Mouse (Mus musculus) heart, adult 2 months (tissue): ENCODE measurements around the gene Nf2. TPM values are rescaled to one million over a fixed set of nuclear protein-coding genes. Genes with fewer than 3 reads are reported as not detected.

ENCODE experiments used
- DNase-seq, 2 experiments: peaks; one replicate each; pipeline ENCODE4 v3.0.0; 2021
- H3K27ac ChIP-seq: fragments of 200-600 bp; 2 replicates; pipeline ENCODE4 v1.8.1; 2022
- H3K27me3 ChIP-seq: fragments of 200-500 bp; 2 replicates; pipeline ENCODE4 v1.6.1; 2012; ENCODE audit warnings: mild to moderate bottlenecking, low read length, inconsistent platforms, mixed read lengths; ENCODE audit not compliant: control insufficient read depth, insufficient read depth
- H3K36me3 ChIP-seq: fragments of 200-500 bp; 2 replicates; pipeline ENCODE4 v1.6.1; 2012; ENCODE audit warnings: low read length, inconsistent platforms; ENCODE audit not compliant: control insufficient read depth, insufficient read depth
- H3K4me1 ChIP-seq: fragments of 200-500 bp; 2 replicates; pipeline ENCODE4 v1.6.1; 2011; ENCODE audit warnings: low read length; ENCODE audit not compliant: control insufficient read depth, insufficient read depth
- H3K4me3 ChIP-seq: fragments of 200-600 bp; 2 replicates; pipeline ENCODE4 v1.8.1; 2022
- H3K79me2 ChIP-seq: fragments of 200-500 bp; replicated peaks from 2 replicates; pipeline ENCODE4 v1.6.1; 2012; ENCODE audit warnings: mild to moderate bottlenecking, inconsistent platforms, low read length, moderate library complexity, mixed read lengths; ENCODE audit not compliant: control insufficient read depth, insufficient read depth
- H3K9ac ChIP-seq: fragments of 200-500 bp; 2 replicates; pipeline ENCODE4 v1.6.1; 2012; ENCODE audit warnings: low read depth, mild to moderate bottlenecking, control low read depth, inconsistent platforms, low read length, mixed read lengths
- CTCF ChIP-seq: fragments of 200-600 bp; IDR thresholded peaks from 2 replicates; pipeline ENCODE4 v1.8.1; 2022; ENCODE audit warnings: antibody characterized with exemption, mild to moderate bottlenecking, moderate library complexity
- EP300 ChIP-seq: fragments of 200-500 bp; IDR thresholded peaks from 2 replicates; pipeline ENCODE4 v1.6.1; 2011; ENCODE audit warnings: low read depth, low read length, control low read depth; ENCODE audit not compliant: insufficient read depth
- POLR2A ChIP-seq: fragments of 200-500 bp; IDR thresholded peaks from 2 replicates; pipeline ENCODE4 v1.6.1; 2011; ENCODE audit warnings: mild to moderate bottlenecking, low read depth, low read length, control low read depth; ENCODE audit not compliant: insufficient read depth
- WGBS: fragments of 180-500 bp; shearing (Covaris S2); methylation state at CpG from one replicate; pipeline ENCODE4 v1.1.7; 2018; 5-methylcytosine and 5-hydroxymethylcytosine counted together
- intact Hi-C: fragments of 180-260 bp; cut with DNase I; formaldehyde crosslinking; loops from one replicate; pipeline ENCODE4 v1.15.1; 2025
- polyA plus RNA-seq: library from polyadenylated mRNA; depleted of rRNA; stranded (reverse); fragments of >200 nt; gene quantifications from 2 replicates; pipeline ENCODE4 v1.2.3, GENCODE M21; 2012
- total RNA-seq, 2 experiments: library from RNA; stranded (reverse); gene quantifications; 2 replicates each; pipeline ENCODE4 v1.2.3; 2021

Nf2 gene
- total and polyA plus RNA-seq, 3 experiments, result 57.1 to 85.0 (median 77.1) TPM

- no peak for DNase-seq
- no peaks in the 10 kb centered on the region for H3K36me3 ChIP-seq
- H3K79me2 ChIP-seq, result no peaks in the 10 kb centered on the region
- H3K9ac ChIP-seq, result no peak overlapping the region
- 63% methylated on average over 6 of the region's 6 CpGs for WGBS
- no peak overlapping the region for H3K27ac ChIP-seq
- intact Hi-C loops, result no loop called here
- TF ChIP-seq EP300 (no peak), CTCF (no peak), POLR2A (no peak)
- no peak overlapping the region for H3K4me3 ChIP-seq
- H3K27me3 ChIP-seq, result peaks cover 21% of the 10 kb centered on the region
- H3K4me1 ChIP-seq, result no peaks in the 10 kb centered on the region
Observed at GRCm38 (mm10) chr11:4744691-4745090, 104.6 kb downstream of the Nf2 start.

GRCm38 (mm10) chr11:4740785-4741184 lies 108.6 kb downstream of the Nf2 start:
- Histone ChIP-seq H3K27me3 (peaks cover 9% of the 10 kb centered on the region), H3K79me2 (no peaks in the 10 kb centered on the region), H3K27ac (no peak overlapping the region), H3K4me3 (no peak overlapping the region), H3K9ac (no peak overlapping the region), H3K4me1 (no peaks in the 10 kb centered on the region), H3K36me3 (no peaks in the 10 kb centered on the region)
- no peak for DNase-seq
- WGBS, result 39% methylated on average over 5 of the region's 5 CpGs
- TF ChIP-seq EP300, result no peak
- no peak for TF ChIP-seq CTCF
- TF ChIP-seq POLR2A, result no peak
- intact Hi-C loops, result no loop called here

GRCm38 (mm10) chr11:4738719-4739118 lies 110.6 kb downstream of the Nf2 start:
- Histone ChIP-seq H3K4me1 (no peaks in the 10 kb centered on the region), H3K9ac (no peak overlapping the region), H3K4me3 (no peak overlapping the region), H3K79me2 (no peaks in the 10 kb centered on the region), H3K36me3 (no peaks in the 10 kb centered on the region), H3K27ac (no peak overlapping the region), H3K27me3 (no peaks in the 10 kb centered on the region)
- intact Hi-C loops, result no loop called here
- WGBS, result 93% methylated on average over 16 of the region's 16 CpGs
- TF ChIP-seq EP300, result no peak
- TF ChIP-seq POLR2A, result no peak
- no peak for TF ChIP-seq CTCF
- DNase-seq, result no peak

- 73% methylated on average over 10 of the region's 10 CpGs for WGBS
- no peaks in the 10 kb centered on the region for H3K36me3 ChIP-seq
- no peak overlapping the region for H3K4me3 ChIP-seq
- no peaks in the 10 kb centered on the region for H3K27me3 ChIP-seq
- intact Hi-C loops, result no loop called here
- no peak overlapping the region for H3K27ac ChIP-seq
- TF ChIP-seq POLR2A (no peak), EP300 (no peak)
- H3K4me1 ChIP-seq, result no peaks in the 10 kb centered on the region
- H3K9ac ChIP-seq, result no peak overlapping the region
- DNase-seq, result peak in 1 of 2 experiments; percentile 17
- no peaks in the 10 kb centered on the region for H3K79me2 ChIP-seq
Observed at GRCm38 (mm10) chr11:4737682-4738081, 111.7 kb downstream of the Nf2 start.

GRCm38 (mm10) chr11:4736355-4736754 lies 113.0 kb downstream of the Nf2 start:
- Histone ChIP-seq H3K4me1 (no peaks in the 10 kb centered on the region), H3K27ac (no peak overlapping the region), H3K79me2 (no peaks in the 10 kb centered on the region), H3K4me3 (no peak overlapping the region), H3K9ac (no peak overlapping the region), H3K27me3 (no peaks in the 10 kb centered on the region), H3K36me3 (no peaks in the 10 kb centered on the region)
- no peak for TF ChIP-seq EP300
- TF ChIP-seq POLR2A, result no peak
- no peak for TF ChIP-seq CTCF
- intact Hi-C loops, result no loop called here
- 79% methylated on average over 6 of the region's 6 CpGs for WGBS
- DNase-seq, result no peak

- no peak for DNase-seq
- Histone ChIP-seq H3K79me2 (no peaks in the 10 kb centered on the region), H3K9ac (no peak overlapping the region), H3K4me3 (no peak overlapping the region), H3K27ac (no peak overlapping the region), H3K27me3 (no peaks in the 10 kb centered on the region), H3K4me1 (no peaks in the 10 kb centered on the region), H3K36me3 (no peaks in the 10 kb centered on the region)
- WGBS, result 68% methylated on average over 12 of the region's 12 CpGs
- intact Hi-C loops, result no loop called here
- TF ChIP-seq CTCF (no peak), POLR2A (no peak), EP300 (no peak)
Observed at GRCm38 (mm10) chr11:4734179-4734578, 115.2 kb downstream of the Nf2 start.

GRCm38 (mm10) chr11:4731781-4732180 lies 117.6 kb downstream of the Nf2 start:
- Histone ChIP-seq H3K27ac (no peak overlapping the region), H3K36me3 (no peaks in the 10 kb centered on the region), H3K4me3 (no peak overlapping the region), H3K27me3 (no peaks in the 10 kb centered on the region), H3K79me2 (no peaks in the 10 kb centered on the region), H3K4me1 (no peaks in the 10 kb centered on the region), H3K9ac (no peak overlapping the region)
- TF ChIP-seq EP300 (no peak), POLR2A (no peak), CTCF (no peak)
- intact Hi-C loops, result no loop called here
- 75% methylated on average over 7 of the region's 7 CpGs for WGBS
- no peak for DNase-seq
